Mouse (Mus musculus) hindbrain, postnatal 0 days (tissue): ENCODE results near the gene Taf1c. TPM values are rescaled to one million over a fixed set of nuclear protein-coding genes. Genes with fewer than 3 reads are reported as not detected.

ENCODE experiments used
- ATAC-seq: fragments of 200-750 bp; cut with Nextera tagmentation; 2 replicates; pipeline ENCODE4 v1.8.0; 2017; ENCODE audit warnings: mild to moderate bottlenecking, moderate TSS enrichment, moderate library complexity
- DNase-seq: peaks from one replicate; pipeline ENCODE4 v3.0.0-alpha.2; 2015; ENCODE audit warnings: low spot score
- H3K27ac ChIP-seq: fragments of 300-500 bp; sonication (generic); 2 replicates; pipeline ENCODE4 v1.5.1; 2014; ENCODE audit warnings: mild to moderate bottlenecking
- H3K27me3 ChIP-seq: fragments of 300-500 bp; sonication (generic); 2 replicates; pipeline ENCODE4 v1.6.1; 2014; ENCODE audit warnings: low read length, mixed read lengths; ENCODE audit not compliant: insufficient read depth
- H3K36me3 ChIP-seq: fragments of 300-500 bp; sonication (generic); 2 replicates; pipeline ENCODE4 v1.6.1; 2014; ENCODE audit warnings: low read length, mixed read lengths; ENCODE audit not compliant: insufficient read depth
- H3K4me1 ChIP-seq: fragments of 300-500 bp; sonication (generic); 2 replicates; pipeline ENCODE4 v1.6.1; 2014; ENCODE audit warnings: antibody characterized with exemption, low read length, mixed read lengths; ENCODE audit not compliant: insufficient read depth
- H3K4me2 ChIP-seq: fragments of 300-500 bp; sonication (generic); 2 replicates; pipeline ENCODE4 v1.6.1; 2014; ENCODE audit warnings: low read depth, mild to moderate bottlenecking, low read length, moderate library complexity, mixed read lengths
- H3K4me3 ChIP-seq: fragments of 300-500 bp; sonication (generic); 2 replicates; pipeline ENCODE4 v1.5.1; 2014; ENCODE audit warnings: low read length
- H3K9ac ChIP-seq: fragments of 300-500 bp; sonication (generic); replicated peaks from 2 replicates; pipeline ENCODE4 v1.6.1; 2014; ENCODE audit warnings: mild to moderate bottlenecking, low read length, moderate library complexity, mixed read lengths
- H3K9me3 ChIP-seq: fragments of 300-500 bp; sonication (generic); 2 replicates; pipeline ENCODE4 v1.6.1; 2016; ENCODE audit warnings: low read length, mixed read lengths
- CTCF ChIP-seq: IDR thresholded peaks from 2 replicates; pipeline ENCODE4 v1.5.1; 2016; ENCODE audit warnings: antibody characterized with exemption, control low read depth, low read depth
- WGBS: fragments of 180-500 bp; shearing (Covaris S2); extraction: QIAGEN DNeasy Blood & Tissue Kit; methylation state at CpG from one replicate; pipeline ENCODE4 v1.1.7; 2014; 5-methylcytosine and 5-hydroxymethylcytosine counted together
- polyA plus RNA-seq: library from polyadenylated mRNA; unstranded; fragments of >200 nt; fragmentation: Nextera tagmentation; extraction: Ambion mirVana; gene quantifications from 2 replicates; pipeline ENCODE4 v1.2.1, GENCODE M21; 2015
- total RNA-seq: library from RNA; depleted of rRNA; stranded (reverse); fragments of >200 nt; gene quantifications from 2 replicates; pipeline ENCODE4 v1.2.3, GENCODE M21; 2014

The Taf1c gene
- total and polyA plus RNA-seq, 2 experiments from 2014 or later = 7.9 to 29.7 TPM

DNA sequence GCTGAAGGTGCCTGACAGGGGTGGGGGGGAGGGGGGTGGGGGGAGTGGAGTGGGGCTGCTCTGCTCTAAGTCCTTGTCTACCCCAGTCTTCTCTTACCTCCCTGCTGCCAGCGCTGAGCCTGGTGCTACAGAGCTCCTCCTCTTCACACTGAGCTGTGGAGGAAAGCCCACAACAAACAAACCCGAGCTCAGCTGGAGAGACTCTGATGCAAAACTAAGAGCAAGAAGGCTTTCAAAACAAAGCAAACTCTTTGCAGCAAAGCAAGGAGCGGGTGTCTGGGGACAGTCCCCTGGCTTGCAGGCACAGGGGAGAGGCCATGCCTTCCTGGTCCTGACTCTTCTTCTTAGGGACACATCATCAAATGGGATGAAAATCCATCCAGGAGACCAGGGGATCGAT lies 35.1 kb downstream of the Taf1c start:
- no peak overlapping the region for H3K4me2 ChIP-seq
- H3K36me3 ChIP-seq = peaks cover 12% of the 10 kb centered on the region
- H3K9ac ChIP-seq = no peak overlapping the region
- no peak overlapping the region for H3K4me3 ChIP-seq
- WGBS = 35% methylated on average over 4 of the region's 4 CpGs
- DNase-seq (no peak), ATAC-seq (no peak)
- no peaks in the 10 kb centered on the region for H3K9me3 ChIP-seq
- no peak overlapping the region for H3K27ac ChIP-seq
- H3K27me3 ChIP-seq = no peaks in the 10 kb centered on the region
- no peak for TF ChIP-seq CTCF
- peaks cover 8% of the 10 kb centered on the region for H3K4me1 ChIP-seq

- ATAC-seq = no peak
- no peak overlapping the region for H3K27ac ChIP-seq
- no peak overlapping the region for H3K9ac ChIP-seq
- 64% methylated on average over 7 of the region's 7 CpGs for WGBS
- peaks cover 7% of the 10 kb centered on the region for H3K4me1 ChIP-seq
- H3K36me3 ChIP-seq = peaks cover 19% of the 10 kb centered on the region
- no peaks in the 10 kb centered on the region for H3K9me3 ChIP-seq
- no peaks in the 10 kb centered on the region for H3K27me3 ChIP-seq
- H3K4me3 ChIP-seq = no peak overlapping the region
- no peak for TF ChIP-seq CTCF
- H3K4me2 ChIP-seq = no peak overlapping the region
- DNase-seq = no peak
Observed at GRCm38 (mm10) chr8:119568951-119569350, 36.1 kb downstream of the Taf1c start.

DNA sequence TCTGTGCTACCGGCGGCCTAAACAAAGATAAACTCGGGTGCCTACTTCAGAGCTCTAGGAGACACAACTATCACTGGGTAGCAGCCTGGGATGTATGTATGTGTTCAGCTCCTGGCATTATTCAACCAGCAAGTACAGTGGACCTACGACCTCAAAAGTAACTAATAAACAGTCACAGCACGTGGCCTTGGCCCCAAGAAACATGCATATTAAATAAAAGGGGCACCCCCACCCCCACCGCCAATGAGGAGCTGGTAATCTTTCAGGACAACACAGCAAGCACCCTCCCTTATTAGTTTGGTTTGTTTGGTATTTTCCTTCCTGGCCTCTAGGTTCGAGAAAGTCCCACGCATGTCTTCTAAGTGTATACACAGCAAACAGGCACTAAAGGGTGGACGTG lies 36.8 kb downstream of the Taf1c start:
- ATAC-seq (no peak), DNase-seq (no peak)

DNA sequence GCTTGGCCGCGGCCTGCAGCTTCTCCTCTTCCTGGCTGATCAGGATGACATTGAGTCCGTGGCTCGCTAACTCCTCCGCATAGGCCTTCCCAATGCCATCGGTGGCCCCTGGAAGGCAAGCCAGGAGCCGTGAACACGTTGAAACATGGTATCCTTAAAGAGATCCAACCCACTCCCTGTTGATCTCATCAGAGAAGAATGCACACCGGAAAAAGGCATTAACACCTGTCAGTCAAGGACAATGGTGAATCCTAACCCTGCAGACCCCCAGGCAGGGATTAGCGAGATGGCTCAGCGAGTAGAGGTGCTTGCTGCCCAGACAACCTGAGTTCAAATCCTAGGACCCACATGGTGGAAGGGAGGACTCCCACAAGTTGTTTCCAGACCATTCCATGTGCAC lies 38.7 kb downstream of the Taf1c start:
- Histone ChIP-seq H3K27me3 (no peaks in the 10 kb centered on the region), H3K9ac (no peak overlapping the region), H3K27ac (no peak overlapping the region), H3K4me3 (no peak overlapping the region), H3K9me3 (no peaks in the 10 kb centered on the region), H3K4me2 (no peak overlapping the region), H3K36me3 (peaks cover 42% of the 10 kb centered on the region), H3K4me1 (no peaks in the 10 kb centered on the region)
- WGBS = 82% methylated on average over 11 of the region's 11 CpGs
- no peak for DNase-seq
- ATAC-seq = no peak
- TF ChIP-seq CTCF = no peak

More for the DNA sequence above, 36.8 kb downstream of the Taf1c start:
- 89% methylated on average over 9 of the region's 9 CpGs for WGBS
- Histone ChIP-seq H3K4me3 (no peak overlapping the region), H3K27me3 (no peaks in the 10 kb centered on the region), H3K9ac (no peak overlapping the region), H3K36me3 (peaks cover 26% of the 10 kb centered on the region), H3K27ac (no peak overlapping the region), H3K4me2 (no peak overlapping the region), H3K9me3 (no peaks in the 10 kb centered on the region), H3K4me1 (peaks cover under 1% of the 10 kb centered on the region; the same call in 1 of the 2 replicates)
- no peak for TF ChIP-seq CTCF

- Histone ChIP-seq H3K4me2 (no peak overlapping the region), H3K9ac (no peak overlapping the region), H3K27me3 (no peaks in the 10 kb centered on the region), H3K4me3 (no peak overlapping the region), H3K27ac (no peak overlapping the region), H3K9me3 (no peaks in the 10 kb centered on the region), H3K4me1 (no peaks in the 10 kb centered on the region), H3K36me3 (peaks cover 42% of the 10 kb centered on the region)
- DNase-seq (no peak), ATAC-seq (no peak)
- WGBS = 94% methylated on average over 14 of the region's 14 CpGs
- no peak for TF ChIP-seq CTCF
Observed at GRCm38 (mm10) chr8:119563849-119564251, 41.2 kb downstream of the Taf1c start.

DNA sequence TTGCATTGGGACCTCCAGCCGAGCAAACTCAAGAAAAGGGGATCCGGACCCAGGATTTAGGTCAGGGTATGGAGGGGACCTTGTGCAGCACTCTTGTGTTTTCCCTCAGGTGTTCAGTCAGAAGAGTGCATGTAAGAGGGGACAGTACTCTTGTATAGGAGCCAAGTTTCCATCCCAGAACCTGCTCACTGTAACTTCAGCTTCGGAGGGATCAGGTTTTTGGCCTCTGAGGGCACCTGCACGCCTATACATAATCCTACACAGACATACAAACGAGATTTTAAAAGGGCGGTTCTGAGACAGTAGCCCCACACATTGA lies 45.7 kb downstream of the Taf1c start:
- no peaks in the 10 kb centered on the region for H3K27me3 ChIP-seq
- no peak for ATAC-seq
- TF ChIP-seq CTCF = no peak
- H3K36me3 ChIP-seq = peaks cover 25% of the 10 kb centered on the region
- peak overlapping the region; percentile 89; the same call in 1 of the 2 replicates for H3K4me2 ChIP-seq
- WGBS = 88% methylated on average over 6 of the region's 6 CpGs
- H3K4me1 ChIP-seq = peaks cover 6% of the 10 kb centered on the region
- H3K9me3 ChIP-seq = no peaks in the 10 kb centered on the region
- 0 out of 2 replicates have a peak overlapping the region, but pooled peaks have one; percentile 64 for H3K4me3 ChIP-seq
- DNase-seq = no peak
- H3K27ac ChIP-seq = peak overlapping the region; percentile 80
- H3K9ac ChIP-seq = peak overlapping the region; percentile 85

DNA sequence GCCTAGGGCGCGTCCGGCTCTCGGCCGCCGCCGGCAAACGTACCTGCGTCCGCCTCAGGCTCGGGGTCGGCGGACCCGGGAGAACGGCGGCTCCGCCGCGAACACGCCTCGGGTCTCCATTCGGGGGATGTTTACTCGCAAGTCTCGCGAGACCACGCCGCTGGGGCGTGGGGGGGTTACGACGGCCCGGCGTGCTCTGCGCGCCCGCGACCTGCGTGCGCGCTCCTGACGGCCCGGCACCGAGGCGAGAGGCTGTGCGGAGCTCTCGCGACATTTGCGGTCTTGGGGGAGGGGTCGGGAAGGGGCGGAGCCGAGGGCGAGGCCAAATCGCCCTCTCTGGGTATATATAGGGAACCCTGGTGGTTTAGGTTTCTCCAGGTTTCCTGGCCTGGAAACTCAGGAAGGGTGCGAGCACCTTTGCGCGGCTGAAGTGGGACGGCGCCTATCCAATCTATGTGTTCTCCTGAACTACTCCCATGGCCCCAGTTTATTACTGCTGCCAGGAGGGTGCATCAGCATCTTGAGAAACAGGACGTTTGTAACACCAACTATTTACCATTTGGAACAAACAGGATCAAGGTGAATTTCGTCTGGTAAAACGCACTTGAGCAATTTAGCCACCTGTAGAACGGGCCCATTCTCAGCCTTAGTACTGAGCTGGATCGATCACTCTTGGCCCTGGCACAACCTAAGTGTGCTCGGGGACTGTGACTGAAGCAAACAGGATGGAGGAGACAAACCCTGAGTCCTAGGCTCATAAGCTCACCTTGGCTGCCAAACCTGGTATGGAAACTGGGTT lies 46.2 kb downstream of the Taf1c start, which contains the start of gene Mbtps1:
Gene Mbtps1 (minus strand): TSS at position 133 of the 799 bp plus-strand sequence.
- no peaks in the 10 kb centered on the region for H3K27me3 ChIP-seq

More for the DNA sequence above, 46.2 kb downstream of the Taf1c start, which contains the start of gene Mbtps1:
- H3K27ac ChIP-seq = peak within 1 kb of the TSS; percentile 94
- peak within 1 kb of the TSS; percentile 64 for H3K4me3 ChIP-seq
- DNase-seq (peak; percentile 99), ATAC-seq (peak; percentile 99)
- WGBS = 5% methylated on average over 62 of the region's 63 CpGs
- peak; percentile 30; the same call in 1 of the 2 replicates for TF ChIP-seq CTCF
- no peaks in the 10 kb centered on the region for H3K9me3 ChIP-seq
- peaks cover 6% of the 10 kb centered on the region for H3K4me1 ChIP-seq
- H3K4me2 ChIP-seq = peak within 1 kb of the TSS; percentile 89
- H3K36me3 ChIP-seq = peaks cover 22% of the 10 kb centered on the region
- peak within 1 kb of the TSS; percentile 85 for H3K9ac ChIP-seq
